Mouse (Mus musculus): ENCODE measurements around the gene Aldh5a1. TPM values are rescaled to one million over a fixed set of nuclear protein-coding genes. Genes with fewer than 3 reads are reported as not detected.

The Aldh5a1 gene
- polyA plus RNA-seq, 1 experiment from 2014 or later = 3.5 TPM

GRCm38 (mm10) chr13:24955500-24955899 is 18.0 kb upstream of the Aldh5a1 start:
- Histone ChIP-seq H3K27me3 (peaks cover 6% of the 10 kb centered on the region; the same call in 1 of the 2 replicates), H3K4me3 (replicated peaks) (no peak overlapping the region), H3K4me2 (no peak overlapping the region), H3K9me3 (replicated peaks) (no peaks in the 10 kb centered on the region), H3K9ac (no peak overlapping the region), H3K36me3 (replicated peaks) (no peaks in the 10 kb centered on the region), H3K4me1 (replicated peaks) (0 out of 2 replicates have a peak, but pooled peaks cover 4% of the 10 kb centered on the region), H3K27ac (replicated peaks) (no peak overlapping the region)
- ATAC-seq (ENCODE audit: insufficient read depth) = no peak
- 28% methylated on average over 10 of the region's 10 CpGs for whole genome bisulfite sequencing (ENCODE audit: insufficient replicate concordance)

GRCm38 (mm10) chr13:24955091-24955490 is 17.6 kb upstream of the Aldh5a1 start:
- Histone ChIP-seq H3K4me1 (replicated peaks) (0 out of 2 replicates have a peak, but pooled peaks cover 4% of the 10 kb centered on the region), H3K9ac (no peak overlapping the region), H3K36me3 (replicated peaks) (no peaks in the 10 kb centered on the region), H3K27me3 (peaks cover 6% of the 10 kb centered on the region; the same call in 1 of the 2 replicates), H3K4me3 (replicated peaks) (no peak overlapping the region), H3K4me2 (no peak overlapping the region), H3K27ac (replicated peaks) (no peak overlapping the region), H3K9me3 (replicated peaks) (no peaks in the 10 kb centered on the region)
- no peak for ATAC-seq (ENCODE audit: insufficient read depth)
- 37% methylated on average over 11 of the region's 11 CpGs for WGBS (ENCODE audit: insufficient replicate concordance)

- Histone ChIP-seq H3K4me2 (no peak overlapping the region), H3K9ac (no peak overlapping the region), H3K4me1 (replicated peaks) (0 out of 2 replicates have a peak, but pooled peaks cover 4% of the 10 kb centered on the region), H3K27me3 (peaks cover 6% of the 10 kb centered on the region; the same call in 1 of the 2 replicates), H3K9me3 (replicated peaks) (no peaks in the 10 kb centered on the region), H3K27ac (replicated peaks) (no peak overlapping the region), H3K4me3 (replicated peaks) (no peak overlapping the region), H3K36me3 (replicated peaks) (no peaks in the 10 kb centered on the region)
- 35% methylated on average over 7 of the region's 7 CpGs for WGBS (ENCODE audit: insufficient replicate concordance)
- ATAC-seq (ENCODE audit: insufficient read depth) = no peak
Measured at GRCm38 (mm10) chr13:24952659-24953058, 15.2 kb upstream of the Aldh5a1 start.

- no peaks in the 10 kb centered on the region for H3K9me3 ChIP-seq (replicated peaks)
- H3K27ac ChIP-seq (replicated peaks) = no peak overlapping the region
- H3K27me3 ChIP-seq = no peaks in the 10 kb centered on the region
- H3K4me1 ChIP-seq (replicated peaks) = 0 out of 2 replicates have a peak, but pooled peaks cover 4% of the 10 kb centered on the region
- H3K36me3 ChIP-seq (replicated peaks) = no peaks in the 10 kb centered on the region
- H3K9ac ChIP-seq = no peak overlapping the region
- no peak overlapping the region for H3K4me2 ChIP-seq
- 61% methylated on average over 6 of the region's 6 CpGs for WGBS (ENCODE audit: insufficient replicate concordance)
- no peak for ATAC-seq (ENCODE audit: insufficient read depth)
- H3K4me3 ChIP-seq (replicated peaks) = no peak overlapping the region
Measured at GRCm38 (mm10) chr13:24948870-24949269, 11.4 kb upstream of the Aldh5a1 start.

GRCm38 (mm10) chr13:24947158-24947557 is 9.7 kb upstream of the Aldh5a1 start:
- 50% methylated on average over 5 of the region's 5 CpGs for WGBS (ENCODE audit: insufficient replicate concordance)
- no peak overlapping the region for H3K4me3 ChIP-seq (replicated peaks)
- H3K4me1 ChIP-seq (replicated peaks) = no peaks in the 10 kb centered on the region
- H3K27ac ChIP-seq (replicated peaks) = 0 out of 2 replicates have a peak overlapping the region, but pooled peaks have one; percentile 6
- H3K9ac ChIP-seq = no peak overlapping the region
- H3K9me3 ChIP-seq (replicated peaks) = no peaks in the 10 kb centered on the region
- H3K36me3 ChIP-seq (replicated peaks) = no peaks in the 10 kb centered on the region
- 0 out of 2 replicates have a peak, but pooled peaks cover 8% of the 10 kb centered on the region for H3K27me3 ChIP-seq
- no peak overlapping the region for H3K4me2 ChIP-seq
- ATAC-seq (ENCODE audit: insufficient read depth) = peak; percentile 43; the same call in 1 of the 2 replicates

GRCm38 (mm10) chr13:24945567-24945966 is 8.1 kb upstream of the Aldh5a1 start:
- Histone ChIP-seq H3K36me3 (replicated peaks) (no peaks in the 10 kb centered on the region), H3K27ac (replicated peaks) (no peak overlapping the region), H3K9ac (no peak overlapping the region), H3K4me1 (replicated peaks) (no peaks in the 10 kb centered on the region), H3K27me3 (0 out of 2 replicates have a peak, but pooled peaks cover 8% of the 10 kb centered on the region), H3K4me3 (replicated peaks) (no peak overlapping the region), H3K4me2 (0 out of 2 replicates have a peak overlapping the region, but pooled peaks have one; percentile 6), H3K9me3 (replicated peaks) (no peaks in the 10 kb centered on the region)
- 31% methylated on average over 4 of the region's 4 CpGs for WGBS (ENCODE audit: insufficient replicate concordance)
- no peak for ATAC-seq (ENCODE audit: insufficient read depth)

- Histone ChIP-seq H3K9me3 (replicated peaks) (no peaks in the 10 kb centered on the region), H3K4me2 (peak overlapping the region; percentile 25), H3K9ac (no peak overlapping the region), H3K4me1 (replicated peaks) (peaks cover 4% of the 10 kb centered on the region; the same call in 1 of the 2 replicates), H3K36me3 (replicated peaks) (no peaks in the 10 kb centered on the region), H3K27ac (replicated peaks) (peak overlapping the region; percentile 45; the same call in 1 of the 2 replicates), H3K27me3 (peaks cover 26% of the 10 kb centered on the region), H3K4me3 (replicated peaks) (peak overlapping the region; percentile 32)
- WGBS (ENCODE audit: insufficient replicate concordance) = 47% methylated on average over 8 of the region's 8 CpGs
- peak; percentile 64 for ATAC-seq (ENCODE audit: insufficient read depth)
Measured at GRCm38 (mm10) chr13:24943303-24943702, 5.8 kb upstream of the Aldh5a1 start.

GRCm38 (mm10) chr13:24942512-24943282 is 5.2 kb upstream of the Aldh5a1 start, which contains the start of gene Gpld1:
Gene Gpld1, plus strand, starts transcription at chr13:24943152.
- no peaks in the 10 kb centered on the region for H3K36me3 ChIP-seq (replicated peaks)
- peak; percentile 38 for ATAC-seq (ENCODE audit: insufficient read depth)
- peaks cover 32% of the 10 kb centered on the region for H3K27me3 ChIP-seq
- 44% methylated on average over 17 of the region's 17 CpGs for WGBS (ENCODE audit: insufficient replicate concordance)
- H3K4me1 ChIP-seq (replicated peaks) = peaks cover 10% of the 10 kb centered on the region; the same call in 1 of the 2 replicates
- no peaks in the 10 kb centered on the region for H3K9me3 ChIP-seq (replicated peaks)
- peak within 1 kb of the TSS; percentile 45; the same call in 1 of the 2 replicates for H3K27ac ChIP-seq (replicated peaks)
- H3K4me2 ChIP-seq = peak within 1 kb of the TSS; percentile 27
- no peak within 1 kb of the TSS for H3K9ac ChIP-seq
- H3K4me3 ChIP-seq (replicated peaks) = peak within 1 kb of the TSS; percentile 32

- Histone ChIP-seq H3K9ac (no peak overlapping the region), H3K4me1 (replicated peaks) (peaks cover 12% of the 10 kb centered on the region; the same call in 1 of the 2 replicates), H3K4me2 (no peak overlapping the region), H3K9me3 (replicated peaks) (no peaks in the 10 kb centered on the region), H3K36me3 (replicated peaks) (no peaks in the 10 kb centered on the region), H3K27me3 (peaks cover 61% of the 10 kb centered on the region), H3K27ac (replicated peaks) (no peak overlapping the region), H3K4me3 (replicated peaks) (no peak overlapping the region)
- ATAC-seq (ENCODE audit: insufficient read depth) = no peak
- WGBS (ENCODE audit: insufficient replicate concordance) = 74% methylated on average over 9 of the region's 9 CpGs
Measured at GRCm38 (mm10) chr13:24939472-24939871, 2.0 kb upstream of the Aldh5a1 start.

- H3K27me3 ChIP-seq = peaks cover 64% of the 10 kb centered on the region
- no peaks in the 10 kb centered on the region for H3K9me3 ChIP-seq (replicated peaks)
- peaks cover 12% of the 10 kb centered on the region; the same call in 1 of the 2 replicates for H3K4me1 ChIP-seq (replicated peaks)
- no peak for ATAC-seq (ENCODE audit: insufficient read depth)
- no peaks in the 10 kb centered on the region for H3K36me3 ChIP-seq (replicated peaks)
- WGBS (ENCODE audit: insufficient replicate concordance) = 7% methylated on average over 9 of the region's 9 CpGs
- no peak overlapping the region for H3K27ac ChIP-seq (replicated peaks)
- no peak overlapping the region for H3K9ac ChIP-seq
- no peak overlapping the region for H3K4me3 ChIP-seq (replicated peaks)
- H3K4me2 ChIP-seq = no peak overlapping the region
Measured at GRCm38 (mm10) chr13:24938683-24939082, 1.2 kb upstream of the Aldh5a1 start.

GRCm38 (mm10) chr13:24937839-24938166 is 342 bp upstream of the Aldh5a1 start:
- peak overlapping the region; percentile 72 for H3K4me2 ChIP-seq
- peaks cover 12% of the 10 kb centered on the region for H3K4me1 ChIP-seq (replicated peaks)
- no peak overlapping the region for H3K27ac ChIP-seq (replicated peaks)
- WGBS (ENCODE audit: insufficient replicate concordance) = 14% methylated on average over 12 of the region's 12 CpGs
- no peaks in the 10 kb centered on the region for H3K36me3 ChIP-seq (replicated peaks)
- H3K4me3 ChIP-seq (replicated peaks) = peak overlapping the region; percentile 65
- no peak overlapping the region for H3K9ac ChIP-seq
- ATAC-seq (ENCODE audit: insufficient read depth) = no peak
- H3K27me3 ChIP-seq = peaks cover 60% of the 10 kb centered on the region
- H3K9me3 ChIP-seq (replicated peaks) = no peaks in the 10 kb centered on the region

Measured in liver, embryonic 15.5 days (tissue).